Mouse (Mus musculus) neural tube, embryonic 15.5 days (tissue): ENCODE measurements around the gene Wwox. TPM values are rescaled to one million over a fixed set of nuclear protein-coding genes. Genes with fewer than 3 reads are reported as not detected.
A peak's percentile ranks its signal among the peaks of the same experiment; 100 is the strongest.

Experiments
- ATAC-seq: fragments of 200-750 bp; cut with Nextera tagmentation; 2 replicates; pipeline ENCODE4 v1.8.0; 2017; ENCODE audit warnings: mild to moderate bottlenecking, moderate TSS enrichment, moderate library complexity; ENCODE audit not compliant: low FRiP score
- H3K27ac ChIP-seq: fragments of 300-500 bp; sonication (generic); replicated peaks from 2 replicates; pipeline ENCODE4 v1.5.1; 2015; ENCODE audit warnings: mild to moderate bottlenecking, inconsistent platforms
- H3K27me3 ChIP-seq: fragments of 300-500 bp; sonication (generic); replicated peaks from 2 replicates; pipeline ENCODE4 v1.6.1; 2015; ENCODE audit warnings: inconsistent platforms
- H3K36me3 ChIP-seq: fragments of 300-500 bp; sonication (generic); 2 replicates; pipeline ENCODE4 v1.6.1; 2015; ENCODE audit warnings: inconsistent platforms
- H3K4me1 ChIP-seq: fragments of 300-500 bp; sonication (generic); 2 replicates; pipeline ENCODE4 v1.6.1; 2015; ENCODE audit warnings: inconsistent platforms
- H3K4me2 ChIP-seq: fragments of 300-500 bp; sonication (generic); 2 replicates; pipeline ENCODE4 v1.6.1; 2015; ENCODE audit warnings: inconsistent platforms, mild to moderate bottlenecking, moderate library complexity
- H3K4me3 ChIP-seq: fragments of 300-500 bp; sonication (generic); replicated peaks from 2 replicates; pipeline ENCODE4 v1.5.1; 2015; ENCODE audit warnings: mild to moderate bottlenecking, inconsistent platforms
- H3K9ac ChIP-seq: fragments of 300-500 bp; sonication (generic); replicated peaks from 2 replicates; pipeline ENCODE4 v1.6.1; 2015; ENCODE audit warnings: mild to moderate bottlenecking, inconsistent platforms
- H3K9me3 ChIP-seq: fragments of 300-500 bp; sonication (generic); replicated peaks from 2 replicates; pipeline ENCODE4 v1.6.1; 2016; ENCODE audit warnings: inconsistent platforms
- WGBS: fragments of 180-500 bp; shearing (Covaris S2); methylation state at CpG from one replicate; pipeline ENCODE4 v1.1.7; 2015; ENCODE audit warnings: mixed read lengths; 5-methylcytosine and 5-hydroxymethylcytosine counted together
- polyA plus RNA-seq: library from polyadenylated mRNA; unstranded; fragments of >200 nt; fragmentation: Nextera tagmentation; extraction: Ambion mirVana; gene quantifications from 2 replicates; pipeline ENCODE4 v1.2.1, GENCODE M21; 2015

Gene Wwox
- polyA plus RNA-seq, 1 experiment from 2014 or later: 12.9 TPM

DNA sequence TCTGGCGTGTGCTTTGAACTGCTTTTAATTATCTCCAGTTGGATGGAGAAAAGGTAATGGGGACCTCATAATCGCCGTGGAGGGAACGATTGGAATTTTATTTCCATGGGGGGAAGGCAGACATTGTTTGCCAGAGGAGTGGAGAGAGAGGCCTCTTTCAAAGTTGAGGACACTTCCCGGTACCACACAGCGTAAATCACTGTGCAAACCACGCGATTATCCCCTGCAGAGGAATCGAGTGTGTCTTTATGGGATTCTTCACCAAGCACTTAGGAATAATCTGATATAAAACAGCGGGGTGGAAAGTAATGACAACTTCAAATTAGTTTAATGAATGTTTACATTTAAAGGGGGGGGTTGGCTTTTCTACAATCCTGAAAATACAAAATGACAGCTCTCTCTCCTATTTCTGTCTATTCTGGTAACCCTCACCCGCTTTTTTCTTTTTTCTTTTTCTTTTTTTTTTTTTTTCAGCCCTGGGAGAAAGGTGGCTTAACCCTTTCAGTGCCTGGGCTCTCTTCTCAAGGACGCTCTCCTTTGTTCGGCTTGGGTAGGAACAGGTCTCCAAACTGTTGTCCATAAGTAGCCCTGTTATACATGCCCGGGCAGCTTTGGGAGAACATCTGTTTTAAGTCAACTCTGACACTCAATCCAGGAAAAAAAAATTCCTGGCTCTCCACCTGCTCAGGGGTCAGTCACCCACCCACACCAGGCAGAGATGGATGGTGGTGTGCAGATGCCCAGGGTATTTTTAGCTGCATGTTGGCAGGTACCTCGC is 769.1 kb downstream of the Wwox start:
- Histone ChIP-seq H3K4me2 (peak overlapping the region; percentile 9; the same call in 1 of the 2 replicates), H3K27ac (no peak overlapping the region), H3K4me1 (peaks cover 13% of the 10 kb centered on the region), H3K4me3 (no peak overlapping the region), H3K27me3 (peaks cover 28% of the 10 kb centered on the region), H3K9ac (no peak overlapping the region), H3K36me3 (no peaks in the 10 kb centered on the region), H3K9me3 (no peaks in the 10 kb centered on the region)
- ATAC-seq: peak; percentile 66; the same call in 1 of the 2 replicates
- WGBS: 29% methylated on average over 15 of the region's 15 CpGs

DNA sequence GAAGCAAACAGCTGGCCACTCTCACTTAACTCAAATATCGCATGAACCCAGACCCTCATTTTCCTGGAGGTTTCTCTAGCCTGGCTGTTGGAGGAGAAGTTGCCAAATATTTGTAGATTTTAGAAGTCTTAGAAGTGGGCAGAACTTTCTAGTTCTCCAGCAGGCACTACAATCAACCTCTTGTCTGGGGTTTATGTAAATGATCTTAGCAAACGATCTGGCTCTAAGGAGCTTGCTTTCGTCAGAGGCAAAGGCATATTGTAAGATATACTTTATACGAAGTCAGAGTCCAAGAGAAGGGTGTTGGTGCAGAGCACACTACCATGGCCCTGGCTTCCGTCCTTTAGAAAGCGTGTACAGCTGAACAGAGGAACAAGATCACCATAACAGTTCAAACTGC is 770.6 kb downstream of the Wwox start:
- H3K4me1 ChIP-seq: peaks cover 13% of the 10 kb centered on the region
- H3K27ac ChIP-seq: no peak overlapping the region
- H3K4me3 ChIP-seq: no peak overlapping the region
- no peak overlapping the region for H3K4me2 ChIP-seq
- no peaks in the 10 kb centered on the region for H3K9me3 ChIP-seq
- no peak overlapping the region for H3K9ac ChIP-seq
- 74% methylated on average over 6 of the region's 6 CpGs for WGBS
- no peak for ATAC-seq
- peaks cover 34% of the 10 kb centered on the region for H3K27me3 ChIP-seq
- no peaks in the 10 kb centered on the region for H3K36me3 ChIP-seq

DNA sequence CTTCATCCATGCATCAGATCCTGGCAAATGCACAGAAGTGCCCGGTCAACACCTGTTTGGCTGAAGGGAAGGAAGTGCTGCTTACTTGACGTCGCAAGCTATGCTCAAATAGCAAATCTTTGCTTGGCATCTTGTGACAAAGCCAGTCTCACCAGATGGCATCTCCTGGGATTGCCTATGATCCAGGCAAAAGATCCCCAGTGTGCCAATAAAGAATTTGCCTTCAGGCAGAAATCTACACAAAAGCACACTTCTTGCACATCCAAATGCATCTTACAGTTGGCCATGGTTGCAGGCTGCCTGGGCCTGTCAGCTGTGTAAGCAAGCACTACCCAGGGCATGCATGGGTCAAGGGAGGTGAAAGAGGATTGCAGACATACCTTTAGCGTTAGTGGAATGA is 773.7 kb downstream of the Wwox start:
- WGBS: 69% methylated on average over 4 of the region's 4 CpGs

DNA sequence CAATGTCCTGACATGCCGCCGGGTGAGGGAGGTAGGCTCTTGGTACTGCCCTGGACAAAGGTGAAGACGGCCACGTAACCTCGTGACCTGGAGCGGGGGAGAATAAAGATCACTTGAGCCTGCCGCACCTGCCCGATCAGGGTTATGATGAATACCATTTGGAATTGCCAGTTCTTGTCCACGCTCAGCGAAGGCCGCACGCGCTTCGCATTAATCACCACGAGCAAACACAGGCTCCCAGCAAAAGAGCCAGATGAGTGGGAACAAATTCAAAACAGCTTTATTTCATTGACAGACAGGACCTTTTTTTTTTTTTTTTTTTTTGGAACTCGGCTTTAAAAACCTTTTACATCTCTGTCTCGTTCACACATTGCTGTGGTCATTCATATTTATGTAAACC is 775.4 kb downstream of the Wwox start:
- Histone ChIP-seq H3K27ac (no peak overlapping the region), H3K4me1 (no peaks in the 10 kb centered on the region), H3K4me3 (no peak overlapping the region), H3K36me3 (no peaks in the 10 kb centered on the region), H3K9ac (no peak overlapping the region), H3K9me3 (no peaks in the 10 kb centered on the region), H3K4me2 (no peak overlapping the region), H3K27me3 (peaks cover 28% of the 10 kb centered on the region)
- ATAC-seq: no peak
- WGBS: 70% methylated on average over 17 of the region's 17 CpGs

More for the DNA sequence above, 773.7 kb downstream of the Wwox start:
- Histone ChIP-seq H3K36me3 (no peaks in the 10 kb centered on the region), H3K4me1 (peaks cover 10% of the 10 kb centered on the region), H3K9me3 (no peaks in the 10 kb centered on the region), H3K27ac (no peak overlapping the region), H3K4me3 (no peak overlapping the region), H3K27me3 (peaks cover 28% of the 10 kb centered on the region), H3K4me2 (no peak overlapping the region), H3K9ac (no peak overlapping the region)
- no peak for ATAC-seq

DNA sequence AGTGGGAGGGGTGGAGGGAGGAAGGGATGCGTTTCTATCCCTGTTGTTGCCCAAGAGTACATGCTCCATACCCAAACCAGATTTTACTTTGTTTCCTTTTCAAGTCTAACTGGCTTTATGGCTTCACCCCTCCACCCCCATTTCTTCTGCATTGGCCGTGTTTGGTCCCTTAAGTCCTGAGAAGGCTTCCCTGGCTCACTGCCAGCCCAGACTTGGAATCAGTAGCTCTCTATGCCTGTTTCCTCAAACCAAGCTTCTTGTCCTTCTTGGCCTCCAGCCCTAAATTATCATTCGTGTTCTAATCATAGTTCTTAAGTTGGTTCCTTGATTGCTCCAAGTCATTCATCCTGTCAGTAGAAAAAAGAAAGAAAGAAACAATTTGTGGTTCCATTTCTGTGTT is 777.3 kb downstream of the Wwox start:
- H3K9me3 ChIP-seq: no peaks in the 10 kb centered on the region
- H3K4me3 ChIP-seq: no peak overlapping the region
- 76% methylated on average over 3 of the region's 3 CpGs for WGBS
- no peak overlapping the region for H3K9ac ChIP-seq
- H3K36me3 ChIP-seq: no peaks in the 10 kb centered on the region
- ATAC-seq: no peak
- H3K27ac ChIP-seq: no peak overlapping the region
- H3K4me1 ChIP-seq: no peaks in the 10 kb centered on the region
- peaks cover 20% of the 10 kb centered on the region for H3K27me3 ChIP-seq
- H3K4me2 ChIP-seq: no peak overlapping the region

DNA sequence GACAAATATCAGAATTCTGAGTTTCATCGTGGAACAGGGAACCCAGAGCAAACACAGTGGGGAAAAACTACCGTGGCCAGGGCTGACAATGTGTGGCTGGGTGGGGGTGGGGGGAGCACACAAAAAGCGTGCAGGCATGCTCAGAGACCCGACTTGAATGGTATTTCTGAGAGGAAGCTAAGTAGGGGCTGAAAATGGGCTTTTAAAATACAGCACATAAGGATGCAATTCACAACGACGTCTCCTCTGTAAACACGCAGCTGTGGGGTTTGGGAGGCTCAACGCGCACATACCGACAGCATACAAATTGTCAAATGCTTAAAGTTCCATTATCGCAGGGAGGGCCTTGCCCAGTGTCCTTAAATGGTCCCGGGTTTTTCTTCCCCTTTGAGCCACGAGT is 783.1 kb downstream of the Wwox start:
- no peak overlapping the region for H3K27ac ChIP-seq
- H3K27me3 ChIP-seq: 0 out of 2 replicates have a peak, but pooled peaks cover 2% of the 10 kb centered on the region
- no peak overlapping the region for H3K4me2 ChIP-seq
- no peak overlapping the region for H3K9ac ChIP-seq
- no peak overlapping the region for H3K4me3 ChIP-seq
- no peaks in the 10 kb centered on the region for H3K36me3 ChIP-seq
- no peak for ATAC-seq
- 0 out of 2 replicates have a peak, but pooled peaks cover 5% of the 10 kb centered on the region for H3K4me1 ChIP-seq
- WGBS: 48% methylated on average over 13 of the region's 13 CpGs
- no peaks in the 10 kb centered on the region for H3K9me3 ChIP-seq

DNA sequence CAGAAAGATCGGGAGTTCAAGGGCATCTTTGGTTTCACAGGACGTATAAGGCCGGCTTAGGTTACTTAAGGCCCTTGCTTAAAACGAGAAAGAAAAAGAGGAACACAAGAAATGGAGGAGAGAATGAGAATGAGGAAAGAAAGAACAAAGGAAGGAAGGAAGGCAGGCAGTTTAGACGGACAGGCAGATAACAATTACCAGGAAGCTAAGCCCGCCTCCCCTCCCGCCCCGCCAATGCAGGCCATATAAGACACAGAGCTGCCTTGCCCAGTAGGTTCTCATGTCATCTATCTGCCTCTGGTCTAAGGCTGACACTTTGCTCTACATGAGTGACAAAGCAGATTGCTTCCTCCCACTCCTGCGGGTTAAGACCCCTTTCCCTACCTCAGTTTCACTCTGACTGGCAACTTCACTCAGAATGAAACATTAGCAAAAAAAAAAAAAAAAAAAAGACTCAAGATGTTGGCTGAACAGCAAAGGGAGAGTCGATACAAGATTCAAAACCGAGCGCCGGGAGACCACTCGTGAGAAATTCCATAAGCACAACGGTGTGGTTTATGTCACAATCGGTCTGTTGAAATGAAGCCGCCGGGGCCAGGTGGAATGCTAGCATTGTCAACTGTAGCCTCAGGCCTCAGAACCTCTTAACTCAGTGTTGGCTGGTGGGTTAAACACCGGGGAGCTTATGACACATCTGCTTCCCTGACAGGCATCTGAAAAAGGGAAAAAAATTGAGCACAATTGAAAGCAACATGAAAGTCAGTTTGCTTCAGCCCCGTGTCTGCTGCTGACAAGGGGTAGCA is 787.5 kb downstream of the Wwox start:
- H3K36me3 ChIP-seq: no peaks in the 10 kb centered on the region
- 63% methylated on average over 20 of the region's 20 CpGs for WGBS
- no peak for ATAC-seq

DNA sequence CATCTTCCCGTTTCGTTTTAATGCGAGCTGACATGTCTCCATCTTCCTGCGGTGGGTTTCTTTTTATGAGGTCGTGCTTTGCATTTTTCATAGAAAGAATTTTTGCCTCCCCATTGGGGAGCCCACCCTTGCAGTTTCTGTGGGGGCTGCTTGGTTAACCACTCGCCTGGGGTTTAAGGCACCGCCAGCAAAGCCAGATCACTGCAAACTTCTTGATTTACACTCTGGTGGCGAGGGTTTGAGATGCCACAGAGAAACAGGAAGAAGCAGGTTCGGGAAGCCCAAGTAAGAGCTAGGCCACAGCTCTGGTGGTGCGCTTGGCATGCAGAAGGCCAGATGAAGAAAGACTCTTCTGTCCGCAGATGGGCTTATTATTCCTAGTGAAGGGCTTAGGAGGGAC is 789.4 kb downstream of the Wwox start:
- WGBS: 72% methylated on average over 11 of the region's 11 CpGs
- Histone ChIP-seq H3K27me3 (peaks cover 8% of the 10 kb centered on the region; the same call in 1 of the 2 replicates), H3K9ac (no peak overlapping the region), H3K4me1 (peaks cover 13% of the 10 kb centered on the region; the same call in 1 of the 2 replicates), H3K4me2 (no peak overlapping the region), H3K4me3 (no peak overlapping the region), H3K27ac (no peak overlapping the region), H3K36me3 (no peaks in the 10 kb centered on the region), H3K9me3 (no peaks in the 10 kb centered on the region)
- ATAC-seq: no peak

More for the DNA sequence above, 787.5 kb downstream of the Wwox start:
- peaks cover 2% of the 10 kb centered on the region; the same call in 1 of the 2 replicates for H3K27me3 ChIP-seq
- H3K9ac ChIP-seq: no peak overlapping the region
- H3K4me3 ChIP-seq: no peak overlapping the region
- no peak overlapping the region for H3K27ac ChIP-seq
- H3K9me3 ChIP-seq: no peaks in the 10 kb centered on the region
- H3K4me1 ChIP-seq: peaks cover 13% of the 10 kb centered on the region; the same call in 1 of the 2 replicates
- H3K4me2 ChIP-seq: no peak overlapping the region

DNA sequence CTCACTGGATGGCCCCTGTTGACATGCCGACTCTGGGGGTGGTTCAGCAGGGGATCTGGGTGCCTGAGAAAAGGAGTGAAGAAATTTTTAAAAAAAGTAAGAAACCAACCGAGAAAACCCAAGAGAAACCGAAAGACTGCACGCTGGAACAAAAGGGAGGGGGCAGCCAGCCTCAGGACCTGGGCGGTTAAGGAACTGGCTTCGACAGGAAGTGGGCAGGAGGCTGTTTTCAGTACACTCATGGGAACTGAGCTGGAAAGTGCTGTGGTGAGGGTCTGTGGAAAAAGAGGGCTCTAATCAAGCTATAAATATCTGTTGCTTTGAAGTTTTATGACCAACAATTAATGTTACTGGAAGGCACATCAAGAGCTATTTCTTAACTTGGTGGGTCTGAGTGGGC is 794.6 kb downstream of the Wwox start:
- Histone ChIP-seq H3K36me3 (no peaks in the 10 kb centered on the region), H3K4me1 (peaks cover 8% of the 10 kb centered on the region), H3K4me2 (no peak overlapping the region), H3K9ac (no peak overlapping the region), H3K4me3 (no peak overlapping the region), H3K9me3 (no peaks in the 10 kb centered on the region), H3K27me3 (peaks cover 9% of the 10 kb centered on the region), H3K27ac (no peak overlapping the region)
- WGBS: 63% methylated on average over 6 of the region's 6 CpGs
- ATAC-seq: no peak

DNA sequence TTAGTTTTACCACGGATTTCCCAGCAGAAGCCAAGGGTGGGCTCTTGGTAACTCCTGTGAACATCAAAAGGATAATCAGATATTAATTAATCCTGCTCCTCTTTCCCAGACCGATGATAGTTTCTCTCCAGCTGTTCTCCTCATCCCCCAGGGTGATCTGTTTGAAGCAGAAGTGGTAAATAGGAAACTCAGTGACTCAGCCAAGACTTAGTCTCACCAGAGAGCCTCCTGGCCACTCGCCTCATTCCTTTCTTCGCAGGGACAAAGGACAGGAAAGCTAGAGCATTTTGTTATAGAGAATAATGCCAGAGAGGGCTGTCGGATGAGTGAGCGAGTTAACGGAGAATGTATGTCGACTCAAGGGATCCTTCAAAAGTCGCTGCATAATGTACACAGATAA is 798.1 kb downstream of the Wwox start:
- ATAC-seq: no peak
- H3K36me3 ChIP-seq: no peaks in the 10 kb centered on the region
- WGBS: 31% methylated on average over 9 of the region's 9 CpGs

DNA sequence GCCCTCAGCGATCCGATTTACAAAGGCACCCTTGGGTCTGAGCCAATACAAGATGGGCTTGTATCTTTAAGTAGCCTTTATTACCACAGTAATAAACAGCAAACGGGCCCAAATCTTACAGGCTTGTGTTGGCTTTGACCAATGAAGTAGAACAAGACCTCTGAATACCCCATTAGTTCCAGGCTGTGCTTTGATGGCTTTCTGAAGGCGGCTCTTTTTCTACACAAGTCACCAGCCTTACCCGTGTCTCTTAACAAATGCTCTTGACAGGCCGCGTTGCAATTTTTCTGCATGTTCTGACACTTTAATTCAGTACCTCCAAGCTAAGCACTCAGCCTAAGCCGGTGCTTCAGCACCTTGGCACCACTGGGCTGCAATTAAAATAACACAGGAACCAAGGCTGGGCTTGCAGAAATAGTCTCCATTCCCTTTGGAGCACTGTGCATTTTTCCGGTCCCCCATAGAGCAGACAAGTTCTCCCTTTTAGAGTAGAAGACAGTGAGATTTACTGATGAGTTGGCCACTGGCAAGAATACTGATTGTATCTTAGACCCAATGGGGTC is 804.1 kb downstream of the Wwox start:
- Histone ChIP-seq H3K27me3 (peaks cover 38% of the 10 kb centered on the region), H3K9ac (no peak overlapping the region), H3K36me3 (no peaks in the 10 kb centered on the region), H3K4me3 (no peak overlapping the region), H3K4me1 (peaks cover 9% of the 10 kb centered on the region), H3K27ac (no peak overlapping the region), H3K4me2 (no peak overlapping the region), H3K9me3 (no peaks in the 10 kb centered on the region)
- no peak for ATAC-seq
- WGBS: 13% methylated on average over 9 of the region's 9 CpGs

More for the DNA sequence above, 798.1 kb downstream of the Wwox start:
- Histone ChIP-seq H3K27me3 (peaks cover 14% of the 10 kb centered on the region), H3K9ac (no peak overlapping the region), H3K27ac (no peak overlapping the region), H3K4me3 (no peak overlapping the region), H3K4me2 (no peak overlapping the region), H3K4me1 (peaks cover 8% of the 10 kb centered on the region), H3K9me3 (no peaks in the 10 kb centered on the region)
